24 mouse cellular contexts compared by ENCODE assay signal in genomic region chr19:6166750-6167149, GRCm38 (mm10). TPM values are rescaled to one million over a fixed set of nuclear protein-coding genes. Genes with fewer than 3 reads are reported as not detected.
DNase-seq lines count a peak whose midpoint lies in the region; ATAC-seq and TF ChIP-seq lines count a peak whose summit lies in the region.
"Had no signal": no experiment of that assay in that cellular context is flagged by ENCODE, and none has a peak within 500 bp of the region (broad histone marks: within the 10 kb centered on the region; RNA-seq: fewer than 3 reads in every experiment).

No protein-coding gene starts in this region.

- no peak overlapping the region for H3K4me2 ChIP-seq in liver, postnatal 0 days (ENCODE audit: low read depth, low read length)
- no peak overlapping the region for H3K4me2 ChIP-seq in liver, embryonic 12.5 days
- H3K4me2 ChIP-seq in midbrain, embryonic 16.5 days (ENCODE audit: low read length): no peak overlapping the region
- no peak overlapping the region for H3K4me2 ChIP-seq in heart, embryonic 12.5 days
- H3K4me2 ChIP-seq: forebrain, embryonic 12.5 days; limb, embryonic 15.5 days; midbrain, embryonic 15.5 days had no signal

- no peak overlapping the region for H3K4me3 ChIP-seq in liver, postnatal 0 days (ENCODE audit: low read depth, low read length)
- H3K4me3 ChIP-seq in liver, embryonic 12.5 days: no peak overlapping the region
- H3K4me3 ChIP-seq in E14TG2a.4 (replicated peaks; ENCODE audit: low read length) (no peak overlapping the region), MEL (ENCODE audit: control insufficient read depth in 1 of 2, insufficient read depth in 1 of 2, low read depth in 2 of 2, low read length in 2 of 2) (no peak overlapping the region)
- H3K4me3 ChIP-seq in midbrain, embryonic 16.5 days (ENCODE audit: low read depth, low read length): no peak overlapping the region
- H3K4me3 ChIP-seq in heart, embryonic 12.5 days: no peak overlapping the region
- H3K4me3 ChIP-seq: embryonic facial prominence, embryonic 10.5 days; forebrain, embryonic 12.5 days; heart, adult 2 months; limb, embryonic 15.5 days; midbrain, embryonic 15.5 days had no signal

- no peak for TF ChIP-seq EP300 in liver, postnatal 0 days (IDR thresholded peaks at IDR 0.05; ENCODE audit: low read depth)
- TF ChIP-seq EP300 in MEL (IDR thresholded peaks at IDR 0.05; ENCODE audit: low read depth in 1 of 2, low read length in 2 of 2): no peak

- ATAC-seq in liver, postnatal 0 days: no peak
- no peak for ATAC-seq in liver, embryonic 12.5 days
- no peak for ATAC-seq in midbrain, embryonic 16.5 days
- ATAC-seq in heart, embryonic 12.5 days (ENCODE audit: insufficient number of reproducible peaks, low FRiP score): no peak
- ATAC-seq: midbrain, embryonic 15.5 days had no signal

- no peaks in the 10 kb centered on the region for H3K27me3 ChIP-seq in liver, postnatal 0 days (ENCODE audit: insufficient read depth, low read length)
- peaks cover 9% of the 10 kb centered on the region for H3K27me3 ChIP-seq in liver, embryonic 12.5 days (replicated peaks)
- H3K27me3 ChIP-seq in E14TG2a.4 (ENCODE audit: insufficient read depth, low read length) (0 out of 2 replicates have a peak, but pooled peaks cover 11% of the 10 kb centered on the region), MEL (ENCODE audit: control insufficient read depth in 1 of 2, insufficient read depth in 2 of 2, low read length in 2 of 2) (no peaks in the 10 kb centered on the region)
- H3K27me3 ChIP-seq in midbrain, embryonic 16.5 days (ENCODE audit: control insufficient read depth, insufficient read depth, low read depth, low read length): no peaks in the 10 kb centered on the region
- 0 out of 2 replicates have a peak, but pooled peaks cover 5% of the 10 kb centered on the region for H3K27me3 ChIP-seq in heart, embryonic 12.5 days (replicated peaks)
- H3K27me3 ChIP-seq: limb, embryonic 15.5 days; midbrain, embryonic 15.5 days had no signal

- peak; percentile 48 for TF ChIP-seq RAD21 in MEL (IDR thresholded peaks at IDR 0.05; ENCODE audit: low read depth, low read length)

- peak; percentile 18; the same call in 1 of the 2 replicates for TF ChIP-seq CTCF in liver, postnatal 0 days (IDR thresholded peaks at IDR 0.05; ENCODE audit: low read depth)
- TF ChIP-seq CTCF in E14TG2a.4 (conservative IDR thresholded peaks at IDR 0.05; ENCODE audit: low read length) (peak; percentile 49), MEL (IDR thresholded peaks at IDR 0.05 in 2 of 3, conservative IDR thresholded peaks at IDR 0.05 in 1 of 3; ENCODE audit: control insufficient read depth in 1 of 3, insufficient read depth in 1 of 3, low read depth in 2 of 3, low read length in 3 of 3, poor library complexity in 1 of 3, severe bottlenecking in 1 of 3) (peak; percentile 54 to 60 (median 55))

- no peak for TF ChIP-seq POLR2A in MEL (IDR thresholded peaks at IDR 0.05; ENCODE audit: control insufficient read depth in 1 of 2, insufficient read depth in 1 of 2, low read depth in 1 of 2, low read length in 2 of 2, poor library complexity in 1 of 2)

- H3K4me1 ChIP-seq in liver, postnatal 0 days (ENCODE audit: insufficient read depth): no peaks in the 10 kb centered on the region
- H3K4me1 ChIP-seq in liver, embryonic 12.5 days: peaks cover 12% of the 10 kb centered on the region
- H3K4me1 ChIP-seq in E14TG2a.4 (replicated peaks; ENCODE audit: low read depth, low read length) (peaks cover 20% of the 10 kb centered on the region), MEL (ENCODE audit: control insufficient read depth in 1 of 2, insufficient read depth in 2 of 2, low read length in 2 of 2) (peaks cover 0 to 12% of the 10 kb centered on the region in 2 experiments; a peak in 3 of 4 replicates)
- no peaks in the 10 kb centered on the region for H3K4me1 ChIP-seq in midbrain, embryonic 16.5 days (ENCODE audit: control insufficient read depth, insufficient read depth, low read length)
- H3K4me1 ChIP-seq in heart, embryonic 12.5 days (replicated peaks): no peaks in the 10 kb centered on the region
- H3K4me1 ChIP-seq: embryonic facial prominence, embryonic 10.5 days; forebrain, embryonic 12.5 days; limb, embryonic 15.5 days; midbrain, embryonic 15.5 days had no signal

- DNase-seq in liver, postnatal 0 days: no peak
- peak; percentile 34 for DNase-seq in MEL (ENCODE audit: low read depth, low spot score)
- DNase-seq in naive thymus-derived CD4-positive, alpha-beta T cell, adult 2 months (ENCODE audit: low read depth): peak; percentile 11
- DNase-seq: adrenal gland, postnatal 36 days; cerebellum, adult 8-10 months; gastrocnemius, postnatal 14 days; heart, adult 2 months; kidney, adult 8-10 months; kidney, postnatal 14 days; lung, postnatal 10 days; right cerebral cortex, postnatal 14 days had no signal

- no peak overlapping the region for H3K9ac ChIP-seq in liver, postnatal 0 days (replicated peaks)
- H3K9ac ChIP-seq in liver, embryonic 12.5 days: no peak overlapping the region
- H3K9ac ChIP-seq in MEL (ENCODE audit: control insufficient read depth, low read depth, low read length, poor library complexity, severe bottlenecking): no peak overlapping the region
- H3K9ac ChIP-seq in midbrain, embryonic 16.5 days (ENCODE audit: low read depth, low read length): no peak overlapping the region
- no peak overlapping the region for H3K9ac ChIP-seq in heart, embryonic 12.5 days
- H3K9ac ChIP-seq: forebrain, embryonic 12.5 days; limb, embryonic 15.5 days; midbrain, embryonic 15.5 days had no signal

- H3K27ac ChIP-seq in liver, postnatal 0 days (ENCODE audit: low read depth): no peak overlapping the region
- no peak overlapping the region for H3K27ac ChIP-seq in liver, embryonic 12.5 days
- no peak overlapping the region for H3K27ac ChIP-seq in MEL (ENCODE audit: control insufficient read depth, low read depth, low read length)
- no peak overlapping the region for H3K27ac ChIP-seq in midbrain, embryonic 16.5 days (ENCODE audit: low read length)
- no peak overlapping the region for H3K27ac ChIP-seq in heart, embryonic 12.5 days (ENCODE audit: poor library complexity, severe bottlenecking)
- H3K27ac ChIP-seq: embryonic facial prominence, embryonic 10.5 days; forebrain, embryonic 12.5 days; heart, adult 2 months; limb, embryonic 15.5 days; midbrain, embryonic 15.5 days had no signal

- no peaks in the 10 kb centered on the region for H3K79me2 ChIP-seq in MEL (ENCODE audit: control insufficient read depth, insufficient read depth, low read length, poor library complexity)

- 78% methylated on average over 4 of the region's 4 CpGs for WGBS in liver, postnatal 0 days (ENCODE audit: insufficient replicate concordance)
- WGBS in liver, embryonic 12.5 days (ENCODE audit: insufficient replicate concordance): 46% methylated on average over 4 of the region's 4 CpGs
- 70% methylated on average over 4 of the region's 4 CpGs for WGBS in midbrain, embryonic 16.5 days
- WGBS in heart, embryonic 12.5 days: 65% methylated on average over 4 of the region's 4 CpGs

- H3K36me3 ChIP-seq in liver, postnatal 0 days (replicated peaks; ENCODE audit: insufficient read depth, low read length): no peaks in the 10 kb centered on the region
- no peaks in the 10 kb centered on the region for H3K36me3 ChIP-seq in liver, embryonic 12.5 days
- no peaks in the 10 kb centered on the region for H3K36me3 ChIP-seq in E14TG2a.4 (ENCODE audit: insufficient read depth, low read length)
- peaks cover 0 to 6% of the 10 kb centered on the region in 2 experiments; a peak in 2 of 4 replicates for H3K36me3 ChIP-seq in MEL (ENCODE audit: control insufficient read depth in 1 of 2, insufficient read depth in 2 of 2, low read length in 2 of 2)
- H3K36me3 ChIP-seq in midbrain, embryonic 16.5 days (ENCODE audit: control insufficient read depth, insufficient read depth, low read length): no peaks in the 10 kb centered on the region
- no peaks in the 10 kb centered on the region for H3K36me3 ChIP-seq in heart, embryonic 12.5 days
- H3K36me3 ChIP-seq: embryonic facial prominence, embryonic 10.5 days; forebrain, embryonic 12.5 days; limb, embryonic 15.5 days; midbrain, embryonic 15.5 days had no signal

- H3K9me3 ChIP-seq in liver, postnatal 0 days (ENCODE audit: low read length): no peaks in the 10 kb centered on the region
- no peaks in the 10 kb centered on the region for H3K9me3 ChIP-seq in liver, embryonic 12.5 days (replicated peaks)
- H3K9me3 ChIP-seq in E14TG2a.4 (ENCODE audit: low read length) (no peaks in the 10 kb centered on the region), MEL (replicated peaks; ENCODE audit: insufficient read depth, low read length) (no peaks in the 10 kb centered on the region)
- H3K9me3 ChIP-seq in midbrain, embryonic 16.5 days (replicated peaks; ENCODE audit: control insufficient read depth, low read length, poor library complexity, severe bottlenecking): no peaks in the 10 kb centered on the region
- H3K9me3 ChIP-seq in heart, embryonic 12.5 days (replicated peaks): no peaks in the 10 kb centered on the region
- H3K9me3 ChIP-seq: embryonic facial prominence, embryonic 10.5 days; forebrain, embryonic 12.5 days; limb, embryonic 15.5 days; midbrain, embryonic 15.5 days had no signal

RNA-seq across cellular contexts. Expression of gene Majin, which starts 17.4 kb away (rescaled TPM):
- not detected in 2 replicates for polyA plus RNA-seq in liver, postnatal 0 days (2015; fragmentation: Nextera tagmentation; extraction: Ambion mirVana)
- not detected in 2 replicates for polyA plus RNA-seq in liver, embryonic 12.5 days (2016; fragmentation: Nextera tagmentation; extraction: Ambion mirVana)
- total RNA-seq in MEL (2012; rRNA removed): not detected in 2 replicates
- polyA plus RNA-seq in MEL (2012; ENCODE audit: insufficient read depth in 1 of 2, insufficient read length in 2 of 2, low read depth in 1 of 2, low replicate concordance in 2 of 2, missing spikeins in 1 of 2): not detected
- polyA plus RNA-seq in midbrain, embryonic 16.5 days (2015; fragmentation: Nextera tagmentation; extraction: Ambion mirVana): not detected in 2 replicates
- polyA plus RNA-seq in heart, embryonic 12.5 days (2016; fragmentation: Nextera tagmentation; extraction: Ambion mirVana): not detected in 2 replicates
- total RNA-seq: gastrocnemius, postnatal 14 days; heart, adult 2 months; hematopoietic stem cell, adult 5-6 weeks; layer of hippocampus, adult 8-10 months; neutrophil, adult 5-6 weeks had no signal
- polyA plus RNA-seq: embryonic facial prominence, embryonic 10.5 days; forebrain, embryonic 12.5 days; heart, embryonic 16.5 days; limb, embryonic 15.5 days; midbrain, embryonic 15.5 days; stomach, embryonic 14.5 days had no signal

RNA-seq across cellular contexts. Expression of gene Arl2, which starts 25.4 kb away (rescaled TPM):
- polyA plus RNA-seq in liver, postnatal 0 days (2015; fragmentation: Nextera tagmentation; extraction: Ambion mirVana): 16.7 and 20.5 TPM in 2 replicates
- polyA plus RNA-seq in liver, embryonic 12.5 days (2016; fragmentation: Nextera tagmentation; extraction: Ambion mirVana): 46.1 and 47.7 TPM in 2 replicates
- 47.2 and 53.8 TPM in 2 replicates for total RNA-seq in MEL (2012; rRNA removed)
- 100 to 1,000 TPM in 1 of 2 experiments, not detected in 1; 111 TPM for polyA plus RNA-seq in MEL (2012; ENCODE audit: insufficient read depth in 1 of 2, insufficient read length in 2 of 2, low read depth in 1 of 2, low replicate concordance in 2 of 2, missing spikeins in 1 of 2)
- 133 and 151 TPM in 2 replicates for polyA plus RNA-seq in midbrain, embryonic 16.5 days (2015; fragmentation: Nextera tagmentation; extraction: Ambion mirVana)
- 71.5 and 73.9 TPM in 2 replicates for polyA plus RNA-seq in heart, embryonic 12.5 days (2016; fragmentation: Nextera tagmentation; extraction: Ambion mirVana)

RNA-seq across cellular contexts. Expression of gene Batf2, which starts 26.0 kb away (rescaled TPM):
- polyA plus RNA-seq in liver, postnatal 0 days (2015; fragmentation: Nextera tagmentation; extraction: Ambion mirVana): 0.59 and 1.1 TPM in 2 replicates
- polyA plus RNA-seq in liver, embryonic 12.5 days (2016; fragmentation: Nextera tagmentation; extraction: Ambion mirVana): 0.10 and 0.15 TPM in 2 replicates
- 0.19 TPM in 1 of 2 replicates, not detected in the other for total RNA-seq in MEL (2012; rRNA removed)
- polyA plus RNA-seq in MEL (2012; ENCODE audit: insufficient read depth in 1 of 2, insufficient read length in 2 of 2, low read depth in 1 of 2, low replicate concordance in 2 of 2, missing spikeins in 1 of 2): under 1 TPM in 1 of 2 experiments, not detected in 1; 0.60 TPM
- 0.15 TPM in 1 of 2 replicates, not detected in the other for polyA plus RNA-seq in midbrain, embryonic 16.5 days (2015; fragmentation: Nextera tagmentation; extraction: Ambion mirVana)
- 0.14 TPM in 1 of 2 replicates, not detected in the other for polyA plus RNA-seq in heart, embryonic 12.5 days (2016; fragmentation: Nextera tagmentation; extraction: Ambion mirVana)
- total RNA-seq: neutrophil, adult 5-6 weeks had no signal
- polyA plus RNA-seq: embryonic facial prominence, embryonic 10.5 days; forebrain, embryonic 12.5 days; midbrain, embryonic 15.5 days had no signal

RNA-seq across cellular contexts. Expression of gene Snx15, which starts 38.6 kb away (rescaled TPM):
- polyA plus RNA-seq in liver, postnatal 0 days (2015; fragmentation: Nextera tagmentation; extraction: Ambion mirVana): 38.6 and 41.6 TPM in 2 replicates
- 41.7 and 44.7 TPM in 2 replicates for polyA plus RNA-seq in liver, embryonic 12.5 days (2016; fragmentation: Nextera tagmentation; extraction: Ambion mirVana)
- total RNA-seq in MEL (2012; rRNA removed): 14.9 and 20.4 TPM in 2 replicates
- 10 to 100 TPM in 1 of 2 experiments, not detected in 1; 35.3 TPM for polyA plus RNA-seq in MEL (2012; ENCODE audit: insufficient read depth in 1 of 2, insufficient read length in 2 of 2, low read depth in 1 of 2, low replicate concordance in 2 of 2, missing spikeins in 1 of 2)
- 58.7 and 65.4 TPM in 2 replicates for polyA plus RNA-seq in midbrain, embryonic 16.5 days (2015; fragmentation: Nextera tagmentation; extraction: Ambion mirVana)
- 20.9 and 21.2 TPM in 2 replicates for polyA plus RNA-seq in heart, embryonic 12.5 days (2016; fragmentation: Nextera tagmentation; extraction: Ambion mirVana)

RNA-seq across cellular contexts. Expression of gene Sac3d1, which starts 48.3 kb away (rescaled TPM):
- polyA plus RNA-seq in liver, postnatal 0 days (2015; fragmentation: Nextera tagmentation; extraction: Ambion mirVana): 15.0 and 15.6 TPM in 2 replicates
- polyA plus RNA-seq in liver, embryonic 12.5 days (2016; fragmentation: Nextera tagmentation; extraction: Ambion mirVana): 38.8 and 41.6 TPM in 2 replicates
- 34.0 and 44.4 TPM in 2 replicates for total RNA-seq in MEL (2012; rRNA removed)
- polyA plus RNA-seq in MEL (2012; ENCODE audit: insufficient read depth in 1 of 2, insufficient read length in 2 of 2, low read depth in 1 of 2, low replicate concordance in 2 of 2, missing spikeins in 1 of 2): 10 to 100 TPM in 1 of 2 experiments, not detected in 1; 49.3 TPM
- polyA plus RNA-seq in midbrain, embryonic 16.5 days (2015; fragmentation: Nextera tagmentation; extraction: Ambion mirVana): 44.2 and 45.2 TPM in 2 replicates
- 35.2 and 35.9 TPM in 2 replicates for polyA plus RNA-seq in heart, embryonic 12.5 days (2016; fragmentation: Nextera tagmentation; extraction: Ambion mirVana)
